Mouse (Mus musculus): Measurements from ENCODE around the gene 1700001K19Rik.
"Not testable (repeated sequence)": the region's sequence is repeated elsewhere in the genome, so short reads cannot be mapped to it uniquely, and the experiment has no call there.

1700001K19Rik gene

DNA sequence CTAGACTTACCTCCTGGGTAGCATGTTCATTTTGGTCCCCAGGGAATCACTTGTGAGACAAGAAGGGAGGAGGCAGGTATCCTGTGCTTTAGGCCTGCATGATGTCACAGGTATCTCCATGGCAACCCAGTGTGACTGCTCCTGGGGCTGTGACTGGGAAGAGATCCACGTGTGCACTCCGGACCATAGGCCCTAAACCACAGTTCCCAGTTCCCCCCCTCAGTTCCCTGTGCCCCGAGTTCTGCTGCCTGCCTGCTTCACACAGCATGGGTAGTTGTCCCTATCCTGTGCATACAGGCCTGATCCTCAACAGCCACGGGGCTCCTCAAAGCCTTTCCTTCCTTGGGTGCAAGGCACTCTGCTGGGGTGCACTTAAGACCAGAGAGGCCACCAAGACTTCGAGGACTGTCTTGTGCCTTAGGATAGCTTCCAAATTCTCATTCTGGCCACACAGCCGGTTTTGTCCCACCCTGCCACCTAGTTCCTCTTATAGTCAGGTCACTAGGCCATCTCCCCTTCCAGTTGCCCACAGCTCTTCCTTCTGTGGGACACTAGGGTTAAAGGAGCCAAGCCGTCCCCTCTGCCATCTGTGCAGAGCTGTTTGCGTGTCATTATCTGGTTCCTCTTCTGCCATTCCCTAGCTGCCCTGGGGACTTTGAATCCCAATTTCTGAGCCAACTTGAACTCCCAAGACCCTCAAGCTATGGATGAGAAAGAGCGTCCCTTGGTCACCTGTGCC lies at the start of gene 1700001K19Rik:
Gene 1700001K19Rik, minus strand, starts transcription at position 59 of the 739 bp plus-strand sequence.
- no peak for DNase-seq (ENCODE audit: low spot score in 2 of 2)

DNA sequence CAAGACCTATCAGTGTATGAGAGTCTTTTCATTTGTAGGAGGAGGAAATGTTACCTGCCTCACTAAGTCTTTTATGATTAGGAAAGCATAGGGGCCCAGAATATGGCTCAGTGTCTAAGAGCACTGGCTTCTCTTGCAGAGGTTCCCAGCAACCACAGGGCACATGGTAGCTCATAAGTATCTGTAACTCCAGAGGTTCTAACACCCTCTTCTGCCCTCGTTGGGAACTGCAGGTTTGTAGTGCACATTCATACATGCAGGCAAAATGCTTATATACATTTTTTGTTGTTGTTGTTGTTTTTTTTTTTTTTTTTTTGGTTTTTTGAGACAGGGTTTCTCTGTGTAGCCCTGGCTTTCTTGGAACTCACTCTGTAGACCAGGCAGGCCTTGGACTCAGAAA lies 44.0 kb upstream of the 1700001K19Rik start:
- DNase-seq (ENCODE audit: low spot score in 2 of 2) = no peak

DNA sequence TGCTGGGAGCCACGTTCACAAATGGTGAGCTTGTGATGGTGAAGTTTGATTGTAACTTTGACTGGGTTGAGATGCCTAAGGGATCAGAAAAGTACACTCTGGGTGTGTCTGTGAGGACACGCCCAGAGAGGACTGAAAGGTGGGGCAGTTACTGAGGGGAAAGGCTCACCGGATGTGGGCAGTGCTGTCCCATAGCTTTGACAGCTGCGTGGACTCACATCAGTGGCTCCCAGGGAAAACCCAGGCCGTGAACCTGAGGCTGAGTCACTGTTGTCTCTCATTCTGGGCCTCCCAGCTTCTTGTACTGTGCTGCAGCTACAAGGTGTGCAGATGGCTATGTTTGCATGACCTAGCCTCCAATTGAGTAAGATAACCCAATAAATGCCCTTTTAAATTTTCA lies 43.1 kb upstream of the 1700001K19Rik start:
- no peak for DNase-seq (ENCODE audit: low spot score in 2 of 2)

DNA sequence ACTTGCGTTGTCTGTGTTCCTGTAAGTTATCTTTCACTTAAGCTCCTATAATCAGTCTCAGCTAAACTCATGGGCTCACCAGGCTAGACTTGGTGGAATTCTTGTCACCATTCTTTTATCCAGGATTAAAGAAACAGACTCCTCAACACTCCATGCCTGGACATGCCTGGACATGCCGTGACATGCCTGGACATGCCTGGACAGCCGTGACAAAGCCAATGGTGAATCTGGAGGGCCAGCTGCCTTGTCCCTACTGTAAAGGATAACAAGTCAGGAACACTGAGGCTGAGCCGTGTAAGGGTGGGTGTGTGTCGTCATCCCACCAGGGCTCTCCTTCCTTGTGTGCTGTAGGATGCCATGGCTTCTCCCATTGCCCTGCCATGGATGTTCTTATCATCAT lies 42.6 kb upstream of the 1700001K19Rik start:
- no peak for DNase-seq (ENCODE audit: low spot score in 2 of 2)

DNA sequence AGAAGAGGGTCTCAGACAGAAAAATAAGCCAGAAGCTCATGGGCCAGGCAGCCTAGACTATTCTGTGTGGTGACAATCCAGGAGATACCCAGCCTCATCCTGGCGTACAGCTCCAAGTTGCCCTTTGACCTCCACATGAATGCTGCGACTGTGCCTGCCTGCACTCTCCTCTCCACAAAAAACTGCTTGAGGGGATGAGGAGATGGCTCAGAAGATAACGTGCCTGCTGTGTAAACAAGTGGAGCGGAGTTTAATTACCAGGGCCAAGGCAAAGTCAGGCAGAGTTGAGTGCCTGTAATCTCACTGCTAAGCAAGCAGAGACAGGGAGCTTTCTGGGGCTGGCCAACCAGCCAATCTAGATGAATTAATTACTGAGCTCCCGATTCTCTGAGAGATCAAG lies 33.6 kb upstream of the 1700001K19Rik start:
- no peak for DNase-seq (ENCODE audit: low spot score in 2 of 2)

DNA sequence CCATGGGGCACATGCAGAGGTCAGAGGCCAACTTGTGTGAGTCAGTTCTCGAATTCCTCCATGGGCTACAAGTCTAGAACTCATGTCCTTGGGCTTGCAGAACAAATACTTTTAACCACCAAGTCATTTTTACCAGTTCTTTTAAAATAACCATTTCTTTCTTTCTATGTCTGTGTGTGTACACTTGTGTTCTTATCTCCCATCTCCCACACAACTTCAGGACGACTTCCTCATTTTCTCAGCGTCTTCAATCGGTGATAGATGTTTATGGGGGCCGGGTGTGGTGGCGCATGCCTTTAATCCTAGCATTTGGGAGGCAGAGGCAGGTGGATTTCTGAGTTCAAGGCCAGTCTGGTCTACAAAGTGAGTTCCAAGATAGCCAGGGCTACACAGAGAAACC lies 31.8 kb upstream of the 1700001K19Rik start:
- no peak for DNase-seq (ENCODE audit: low spot score in 2 of 2)

DNA sequence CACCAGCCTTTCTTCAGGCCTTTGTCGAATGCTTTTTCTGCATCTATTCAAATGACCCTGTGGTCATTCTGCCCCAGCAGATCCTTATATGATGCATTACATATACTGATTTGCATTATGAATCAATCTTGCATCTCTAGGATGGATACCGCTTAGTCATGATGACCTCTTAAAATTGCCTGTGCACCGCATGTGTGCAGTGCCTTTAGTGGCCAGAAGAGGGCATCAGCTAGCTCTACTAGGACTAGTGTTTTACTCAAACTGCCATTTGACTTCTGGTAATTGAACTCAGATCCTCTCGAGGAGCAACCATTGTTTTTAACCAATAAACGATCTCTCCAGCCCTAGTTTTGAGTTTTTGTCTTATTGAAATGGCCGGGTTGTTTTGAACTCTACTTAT lies 31.4 kb upstream of the 1700001K19Rik start:
- DNase-seq (ENCODE audit: low spot score in 2 of 2) = no peak

DNA sequence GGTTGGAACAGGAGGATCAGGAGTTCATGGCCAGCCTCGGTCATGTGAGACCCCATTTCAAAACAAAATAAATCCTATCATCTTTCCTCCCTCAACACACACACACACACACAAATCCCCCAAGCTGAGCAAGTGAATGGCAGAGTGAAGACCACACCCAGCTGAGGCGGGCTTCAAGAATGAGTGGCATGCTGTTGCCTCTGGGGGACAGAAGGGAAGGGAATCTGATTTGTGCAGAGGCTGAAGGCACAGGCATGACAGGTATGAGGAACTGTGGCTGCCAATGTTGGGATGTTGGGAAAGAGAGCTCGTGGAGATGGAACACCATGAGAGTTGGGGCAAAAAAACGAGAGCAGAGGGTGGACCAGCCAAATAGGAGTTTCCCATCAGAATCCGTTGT lies 28.9 kb upstream of the 1700001K19Rik start:
- no peak for DNase-seq (ENCODE audit: low spot score in 2 of 2)

DNA sequence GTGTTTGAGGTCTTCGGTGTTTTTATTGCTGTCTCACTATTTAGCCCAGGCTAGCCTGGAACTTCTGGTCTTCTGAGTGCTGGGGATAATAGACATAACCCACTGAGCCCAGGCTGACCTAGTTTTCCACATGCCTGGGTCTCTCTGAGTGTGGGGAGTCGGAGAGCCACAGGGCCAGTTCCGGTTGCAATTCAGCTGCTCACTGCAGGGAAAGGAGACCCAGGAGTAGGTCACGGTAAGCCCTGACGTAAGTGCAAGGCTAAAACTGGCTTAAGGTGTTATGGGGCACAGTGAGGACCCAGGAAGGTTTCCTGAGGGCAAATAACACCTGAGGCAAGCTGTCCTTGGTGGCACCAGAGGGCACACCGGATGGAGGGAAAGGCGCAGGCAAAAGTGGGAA lies 25.0 kb upstream of the 1700001K19Rik start:
- no peak for DNase-seq (ENCODE audit: low spot score in 2 of 2)

DNA sequence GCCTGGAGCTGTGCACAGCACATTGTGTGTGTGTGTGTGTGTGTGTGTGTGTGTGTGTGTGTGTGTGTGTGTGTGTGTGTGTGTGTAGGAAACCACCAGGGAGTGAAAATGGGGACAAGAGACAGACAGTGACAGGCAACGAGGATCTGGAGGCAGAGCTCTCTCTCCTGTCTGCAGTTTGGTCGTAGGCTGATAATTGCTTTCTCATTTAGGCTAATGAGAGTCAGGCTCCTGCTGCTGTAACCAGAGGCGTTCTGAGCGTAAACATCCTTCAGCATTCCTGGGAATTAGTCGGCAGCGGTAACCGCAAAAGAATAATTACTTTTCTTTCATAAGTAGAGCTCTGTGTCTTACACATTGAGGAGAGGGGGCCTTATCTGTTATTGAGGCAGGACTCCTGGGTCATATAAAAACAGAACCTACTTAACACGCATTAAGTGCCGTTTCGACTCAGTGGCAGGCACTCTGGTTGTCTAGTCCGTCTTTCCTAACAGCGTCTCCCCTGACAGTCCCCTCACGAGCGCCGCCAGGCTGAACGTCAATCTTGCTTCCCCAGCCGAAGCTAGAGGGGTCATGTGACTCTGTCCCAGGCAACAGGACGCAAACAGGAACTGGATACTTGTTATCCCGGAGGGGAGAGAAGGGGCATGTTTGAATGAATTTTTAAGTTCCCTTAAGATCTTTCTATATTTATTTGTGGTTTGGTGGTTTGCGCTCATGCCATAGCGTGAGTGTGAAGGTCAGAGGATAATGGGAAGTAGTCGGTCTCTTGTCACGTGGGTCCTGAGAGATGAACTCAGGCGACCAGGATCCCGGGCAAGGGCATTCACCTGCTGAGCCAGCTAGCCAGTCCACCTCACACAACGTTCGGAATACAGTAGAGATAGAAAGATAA lies 24.2 kb upstream of the 1700001K19Rik start:
- DNase-seq (ENCODE audit: low spot score in 2 of 2) = no peak

DNA sequence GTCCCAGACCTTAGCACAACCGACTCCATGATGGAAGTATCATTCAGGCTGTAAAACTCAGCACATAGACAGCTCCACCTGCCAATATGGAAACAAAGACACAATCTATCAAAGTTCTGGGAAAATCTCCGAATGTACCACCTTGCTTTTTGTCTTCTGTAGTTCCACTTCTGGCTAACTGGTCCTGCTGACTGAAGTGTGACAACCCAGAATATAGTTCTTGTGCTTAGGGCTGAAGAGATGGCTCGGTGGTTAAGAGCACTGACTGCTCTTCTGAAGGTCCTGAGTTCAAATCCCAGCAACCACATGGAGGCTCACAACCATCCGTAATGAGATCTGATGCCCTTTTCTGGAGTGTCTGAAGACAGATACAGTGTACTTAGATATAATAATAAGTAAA lies 23.0 kb upstream of the 1700001K19Rik start:
- DNase-seq (ENCODE audit: low spot score in 2 of 2) = not testable (repeated sequence)

DNA sequence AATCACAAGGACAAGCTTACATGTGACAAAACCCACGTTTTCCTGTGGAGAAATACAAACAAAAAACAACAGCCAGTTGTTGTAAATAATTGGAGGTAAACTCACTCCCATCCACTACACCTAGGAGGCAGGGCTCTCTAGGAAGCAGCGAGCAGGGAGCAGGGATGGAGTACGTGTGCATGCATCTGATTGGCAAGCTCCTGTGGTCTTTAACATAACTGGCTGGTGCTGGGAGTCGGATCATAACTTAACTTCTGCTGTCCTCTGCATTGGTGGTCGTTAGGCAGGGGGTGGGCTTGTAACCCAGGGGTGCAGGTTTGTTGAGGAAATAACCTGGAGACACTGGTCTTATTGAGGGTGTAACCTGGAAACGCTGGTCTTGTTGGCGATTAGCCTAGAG lies 21.3 kb upstream of the 1700001K19Rik start:
- DNase-seq (ENCODE audit: low spot score in 2 of 2) = no peak

DNA sequence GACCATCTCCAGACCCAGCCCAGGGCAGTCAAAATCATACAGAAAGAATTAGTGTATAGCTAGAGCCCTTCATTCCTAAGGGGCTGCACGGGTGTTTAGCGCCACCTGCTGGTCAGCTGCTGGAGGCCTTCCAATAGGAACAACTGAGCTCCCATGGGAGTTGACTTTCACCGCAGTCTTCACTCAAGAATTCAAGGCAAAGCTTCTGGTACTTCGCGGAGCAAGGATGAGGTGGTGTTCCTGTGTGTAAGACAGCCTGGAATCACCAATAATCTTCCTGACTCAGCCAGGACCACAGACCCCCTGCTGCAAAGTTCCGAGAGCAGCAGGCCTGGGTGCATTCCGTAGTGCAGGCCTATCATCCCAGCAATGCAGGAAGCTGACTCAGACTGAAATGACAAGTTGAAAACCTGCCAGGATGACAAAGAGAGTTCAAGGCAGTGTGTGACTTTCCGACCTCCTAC lies 20.6 kb upstream of the 1700001K19Rik start:
- peak; percentile 75 to 91 for DNase-seq (ENCODE audit: low spot score in 2 of 2)

DNA sequence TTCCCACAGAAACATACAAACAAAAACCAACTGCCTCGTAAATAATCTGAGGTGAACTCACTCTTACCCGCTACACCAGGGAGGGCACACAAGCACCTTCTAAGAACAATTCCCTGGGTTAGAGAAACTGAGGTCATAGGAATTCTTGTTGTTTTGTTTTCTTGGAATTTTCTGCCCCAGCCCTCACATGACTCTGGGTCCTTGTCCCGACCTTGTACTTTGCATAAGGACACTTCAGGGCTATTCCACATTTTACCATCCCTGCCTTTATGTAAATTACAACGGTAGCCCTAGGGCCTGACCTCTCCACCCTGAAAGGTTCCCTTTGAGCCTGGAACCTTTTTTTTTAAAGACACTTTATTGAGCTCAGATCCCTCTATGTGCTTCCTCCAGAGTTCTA lies 20.1 kb upstream of the 1700001K19Rik start, which contains the start of gene Hsp90aa1:
Gene Hsp90aa1, minus strand, starts transcription at position 173 of the 400 bp plus-strand sequence.
- no peak for DNase-seq (ENCODE audit: low spot score in 2 of 2)

DNA sequence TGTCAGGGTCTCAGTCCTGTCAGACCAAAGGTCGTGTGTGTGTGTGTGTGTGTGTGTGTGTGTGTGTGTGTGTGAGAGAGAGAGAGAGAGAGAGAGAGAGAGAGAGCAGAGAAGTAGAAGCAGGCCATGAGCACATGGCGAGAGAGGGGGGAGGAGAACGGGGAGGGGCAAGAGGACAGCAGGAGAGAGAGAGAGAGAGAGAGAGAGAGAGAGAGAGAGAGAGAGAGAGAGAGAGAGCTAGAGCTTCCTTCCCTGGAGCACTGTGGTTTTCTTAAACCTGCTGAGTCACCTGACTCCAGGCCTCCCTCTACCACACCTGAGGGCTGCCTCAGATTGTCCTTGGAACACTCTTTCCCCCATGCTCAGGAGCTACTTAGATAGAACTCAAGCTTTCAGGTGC lies 18.9 kb upstream of the 1700001K19Rik start:
- not testable (repeated sequence) for DNase-seq (ENCODE audit: low spot score in 2 of 2)

DNA sequence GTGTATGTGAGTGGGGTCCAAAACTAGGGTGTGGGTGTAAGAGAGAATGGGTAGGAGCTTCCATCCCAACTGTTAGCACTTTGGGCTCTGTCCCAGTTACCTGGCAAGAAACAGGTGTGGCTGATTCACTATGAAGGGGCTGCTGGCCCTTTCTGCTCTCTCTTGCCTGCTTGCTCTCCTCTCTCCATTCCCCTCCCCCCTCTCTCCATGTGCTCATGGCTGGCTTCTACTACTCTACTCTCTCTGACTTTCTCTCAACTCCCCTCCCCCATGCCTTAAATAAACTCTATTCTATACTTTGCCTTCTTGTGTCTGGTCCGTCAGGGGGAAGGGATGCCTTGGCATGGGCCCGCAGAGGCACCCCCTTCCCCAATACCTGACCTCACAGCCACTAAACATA lies 18.3 kb upstream of the 1700001K19Rik start:
- DNase-seq (ENCODE audit: low spot score in 2 of 2) = no peak

DNA sequence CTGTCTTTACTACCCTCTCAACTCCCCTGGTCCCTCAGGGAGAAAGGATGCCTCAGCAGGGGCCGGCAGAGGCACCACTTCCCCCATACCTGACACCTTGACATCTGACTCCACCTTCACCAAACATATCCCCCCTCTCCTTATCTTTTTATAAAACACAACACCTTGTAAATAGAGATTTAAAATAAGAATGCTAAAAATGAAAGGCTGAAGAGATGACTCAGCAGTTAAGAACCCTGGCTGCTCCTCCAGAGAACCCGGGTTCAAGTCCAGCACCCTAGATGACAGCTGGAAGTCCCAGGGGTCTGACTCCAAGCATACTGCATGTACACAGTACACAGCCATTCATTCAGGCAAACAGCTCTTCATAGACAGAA lies 16.7 kb upstream of the 1700001K19Rik start:
- no peak for DNase-seq (ENCODE audit: low spot score in 2 of 2)

DNA sequence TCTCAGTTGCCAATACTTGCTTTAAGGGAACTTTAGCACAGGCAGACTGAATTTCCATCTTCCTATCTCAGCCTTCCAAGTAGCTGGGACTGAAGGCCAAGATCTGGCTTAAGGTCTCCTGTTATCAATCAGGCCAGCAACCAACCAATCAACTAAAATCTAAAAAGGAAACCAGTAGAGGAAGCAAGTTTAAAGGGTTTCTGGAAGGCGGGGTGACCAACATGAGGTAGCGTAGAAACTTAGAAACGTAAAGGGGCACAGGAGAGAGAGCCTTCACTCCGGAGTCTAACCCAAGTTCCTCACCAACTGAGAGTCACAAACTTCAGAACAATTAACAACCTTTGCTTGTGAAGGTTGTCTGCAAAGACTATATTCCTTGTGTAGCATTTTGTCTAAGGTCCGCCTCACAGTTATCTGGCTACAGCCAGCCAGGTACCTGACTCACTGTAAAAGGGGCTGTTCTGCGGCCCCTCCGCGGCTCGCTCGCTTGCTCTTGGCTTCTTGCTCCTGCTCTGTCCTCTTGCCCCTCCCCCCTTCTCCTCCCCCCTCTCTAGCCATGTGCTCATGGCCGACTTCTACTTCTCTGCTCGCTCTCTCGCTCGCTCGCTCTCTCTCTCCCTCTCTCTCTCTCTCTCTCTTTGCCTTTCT lies 16.2 kb upstream of the 1700001K19Rik start:
- no peak for DNase-seq (ENCODE audit: low spot score in 2 of 2)

DNA sequence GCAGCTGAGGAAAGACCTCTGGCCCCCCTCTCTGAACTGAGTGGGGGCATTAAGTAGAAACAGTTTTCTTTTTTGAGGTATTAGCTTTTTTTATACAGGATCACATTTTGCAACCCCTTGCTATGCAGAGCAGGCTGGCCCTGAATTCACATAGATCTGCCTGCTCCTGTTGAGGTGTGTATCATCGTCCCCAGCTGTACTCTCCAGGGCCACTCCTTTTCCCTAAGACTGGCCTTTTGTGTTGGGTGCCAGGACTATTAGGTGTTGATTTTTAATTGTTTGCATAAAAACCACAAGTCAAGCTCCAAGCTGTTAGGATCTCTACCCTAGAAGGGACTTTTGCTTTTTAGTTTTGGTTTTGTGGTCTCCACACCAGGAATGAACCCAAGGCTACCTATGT lies 15.7 kb upstream of the 1700001K19Rik start:
- DNase-seq (ENCODE audit: low spot score in 2 of 2) = no peak

DNA sequence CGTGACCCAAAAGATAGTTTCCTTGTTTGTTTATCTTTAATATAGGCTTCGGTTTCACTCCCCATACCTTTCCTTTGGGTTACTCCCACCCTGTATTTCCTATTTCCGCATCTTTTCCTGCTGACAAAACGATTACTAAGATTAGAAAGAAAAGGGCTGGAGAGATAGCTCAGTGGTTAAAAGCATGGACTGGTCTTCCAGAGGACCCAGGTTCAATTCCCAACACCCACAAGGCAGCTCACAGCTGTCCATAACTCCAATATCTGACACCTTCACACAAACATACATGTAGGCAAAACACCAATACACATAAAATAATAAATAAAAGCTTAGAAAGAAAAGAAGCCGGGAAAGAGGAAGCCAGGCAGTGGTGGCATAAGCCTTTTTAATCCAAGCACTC lies 15.0 kb upstream of the 1700001K19Rik start:
- no peak for DNase-seq (ENCODE audit: low spot score in 2 of 2)

DNA sequence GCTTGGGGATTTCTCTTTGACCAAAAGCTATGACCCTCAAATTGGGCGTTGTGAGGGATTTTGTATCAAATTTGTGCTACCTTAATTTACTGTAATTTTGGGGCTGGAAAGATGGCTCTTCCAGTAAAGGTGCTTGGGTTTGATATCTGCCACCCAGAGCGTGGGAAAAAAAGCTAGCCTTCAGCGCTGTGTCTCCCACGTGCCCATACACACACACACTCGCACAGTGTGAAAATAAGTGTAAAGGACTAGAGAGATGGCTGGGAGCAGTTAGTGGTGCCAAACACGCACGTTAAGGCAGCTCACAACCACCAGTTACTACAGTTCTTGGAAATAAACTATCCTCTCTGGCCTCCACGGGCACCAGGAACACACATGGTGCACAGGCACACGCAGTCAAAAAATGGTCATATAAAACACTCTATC lies 14.6 kb upstream of the 1700001K19Rik start:
- DNase-seq (ENCODE audit: low spot score in 2 of 2) = no peak
